Mouse (Mus musculus): Measurements from ENCODE around the gene Hdgfl2.

The Hdgfl2 gene

DNA sequence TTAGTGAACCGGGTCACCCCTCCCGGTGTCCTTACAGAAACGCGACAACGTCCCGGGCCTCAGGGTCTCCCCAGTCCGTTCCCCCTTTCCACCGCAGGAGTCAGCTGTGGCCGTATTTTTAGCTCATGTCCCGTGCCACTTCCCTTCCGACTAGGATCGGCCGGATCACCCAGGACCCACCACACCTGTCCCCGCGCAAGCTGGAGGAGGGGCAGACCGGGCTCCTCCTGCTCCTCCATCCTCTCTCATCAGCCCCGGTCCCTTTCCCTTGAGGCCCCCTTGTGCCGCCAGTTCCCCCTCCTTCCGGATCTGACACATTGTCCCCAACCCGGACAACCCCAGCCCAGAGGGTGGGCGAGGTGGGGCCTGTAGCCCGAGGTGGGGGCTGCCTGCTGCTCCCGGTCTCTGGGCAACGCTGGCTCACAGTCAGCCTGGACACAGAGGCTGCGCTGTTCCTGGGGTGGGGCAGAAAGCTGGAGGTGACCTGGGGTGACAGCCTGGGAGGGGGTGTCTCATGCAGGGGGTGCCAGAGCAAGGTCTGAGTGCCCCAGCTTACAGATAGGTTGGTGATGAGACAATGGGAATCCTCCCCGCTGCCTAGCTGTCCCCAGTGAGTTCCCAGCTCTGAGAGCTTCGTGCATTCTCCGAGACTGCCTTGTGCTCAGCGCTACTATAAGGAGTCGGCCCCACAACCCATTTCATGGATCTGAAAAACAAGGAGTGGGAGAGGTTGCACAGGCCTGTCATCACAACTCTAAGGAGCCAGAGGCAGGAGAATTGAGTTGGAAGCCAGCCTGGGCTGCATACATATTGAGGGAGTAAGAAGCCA is 69.6 kb downstream of the Hdgfl2 start:
- DNase-seq (ENCODE audit: inconsistent age in 2 of 2, low spot score in 1 of 2): peak in 1 of 2 experiments; percentile 29

- no peak for DNase-seq (ENCODE audit: inconsistent age in 2 of 2, low spot score in 1 of 2)
Measured at GRCm38 (mm10) chr17:56149897-56150296, 70.5 kb downstream of the Hdgfl2 start.

Data from adrenal gland, adult (tissue).